Mouse (Mus musculus) thymus, postnatal 4 days (tissue): Measurements from ENCODE around the gene Mis12.

Experiments used
- DNase-seq: peaks from one replicate; pipeline ENCODE4 v3.0.0; 2021

The Mis12 gene

DNA sequence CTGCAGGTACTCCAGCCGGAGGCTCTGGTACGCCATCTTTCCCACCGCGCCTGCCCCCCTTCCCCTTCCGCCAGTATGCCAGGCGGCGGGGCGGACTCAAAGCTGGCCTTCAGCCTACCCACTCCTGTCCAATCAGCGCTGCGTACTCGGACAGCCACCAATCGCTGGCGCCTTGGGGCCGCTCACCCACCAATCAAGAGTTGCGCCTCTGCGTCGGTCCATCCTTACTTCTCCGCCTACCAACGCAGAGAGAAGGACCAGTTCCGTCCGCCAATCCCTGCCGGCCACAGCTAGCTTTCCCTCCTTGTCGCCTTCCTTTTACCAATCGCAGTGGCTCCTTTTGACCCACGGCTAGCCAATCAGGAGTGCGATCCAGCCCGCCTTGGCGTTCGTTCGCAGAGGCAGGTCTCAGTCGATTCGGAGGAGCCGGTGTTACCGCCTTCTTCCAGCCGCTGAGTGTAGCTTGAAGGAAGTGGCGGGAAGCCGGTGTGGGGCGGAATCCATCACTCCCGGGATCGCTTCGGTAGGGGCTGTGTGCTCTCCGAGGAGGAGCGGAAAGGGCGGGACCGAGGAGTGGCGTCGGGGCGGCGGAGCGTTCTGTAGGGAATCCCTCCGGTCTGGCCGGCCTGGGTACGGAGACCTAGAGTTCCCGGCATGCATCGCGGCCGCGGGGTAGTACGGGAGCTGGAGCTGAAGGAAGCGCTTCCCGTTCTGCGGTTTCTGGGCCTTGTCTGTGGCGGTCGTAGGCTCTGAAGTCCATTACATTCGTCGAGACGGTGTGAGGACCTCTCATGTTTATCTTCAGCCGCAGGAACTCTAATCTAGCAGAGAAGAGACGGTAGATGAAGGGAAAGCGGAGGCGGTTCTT is at the start of gene Mis12, which contains the start of gene Derl2:
Gene Mis12, plus strand, starts transcription at position 411 of the 868 bp plus-strand sequence.
Gene Derl2, minus strand, starts transcription at position 641 of the 868 bp plus-strand sequence.
- peak; percentile 95 for DNase-seq

DNA sequence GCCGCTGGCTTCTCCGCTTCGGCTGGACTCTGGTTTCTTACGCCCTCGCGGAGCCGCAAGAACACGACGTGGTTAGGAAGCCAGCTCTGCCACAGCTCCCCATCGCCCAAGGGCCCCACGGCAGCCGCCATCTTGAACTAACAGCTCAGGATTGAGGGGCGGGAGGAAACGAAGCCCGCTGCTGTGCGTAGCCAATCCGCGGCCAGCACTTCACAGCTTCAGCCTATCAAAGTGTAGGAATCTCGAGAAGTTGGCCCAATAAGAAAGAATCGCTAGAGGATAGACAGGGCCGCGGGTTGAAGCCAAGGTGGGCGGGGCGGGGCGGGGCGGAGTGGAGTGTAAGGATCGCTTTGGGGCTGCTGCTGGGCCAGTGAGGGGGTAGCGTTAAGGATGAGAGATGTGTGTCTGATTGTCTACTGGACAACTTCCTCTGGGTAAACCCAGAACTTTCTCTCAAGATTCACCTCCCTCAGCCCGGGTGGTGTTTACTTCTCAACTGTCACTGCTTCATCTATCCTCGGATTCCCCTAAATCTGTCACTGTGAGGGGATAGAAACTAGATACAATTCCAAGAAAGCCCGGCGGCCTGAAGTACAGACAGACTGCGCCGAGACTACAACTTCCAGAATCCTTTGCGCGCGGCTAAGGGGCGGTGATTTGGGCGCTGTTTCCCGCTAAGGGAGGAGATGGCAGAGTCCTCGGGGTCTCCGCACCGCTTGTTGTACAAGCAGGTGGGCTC is 49.4 kb upstream of the Mis12 start, which contains the start of the genes Nup88 and Rpain:
Gene Nup88, minus strand, starts transcription at position 153 of the 739 bp plus-strand sequence.
Gene Rpain, plus strand, starts transcription at position 393 of the 739 bp plus-strand sequence.
- peak; percentile 91 for DNase-seq

DNA sequence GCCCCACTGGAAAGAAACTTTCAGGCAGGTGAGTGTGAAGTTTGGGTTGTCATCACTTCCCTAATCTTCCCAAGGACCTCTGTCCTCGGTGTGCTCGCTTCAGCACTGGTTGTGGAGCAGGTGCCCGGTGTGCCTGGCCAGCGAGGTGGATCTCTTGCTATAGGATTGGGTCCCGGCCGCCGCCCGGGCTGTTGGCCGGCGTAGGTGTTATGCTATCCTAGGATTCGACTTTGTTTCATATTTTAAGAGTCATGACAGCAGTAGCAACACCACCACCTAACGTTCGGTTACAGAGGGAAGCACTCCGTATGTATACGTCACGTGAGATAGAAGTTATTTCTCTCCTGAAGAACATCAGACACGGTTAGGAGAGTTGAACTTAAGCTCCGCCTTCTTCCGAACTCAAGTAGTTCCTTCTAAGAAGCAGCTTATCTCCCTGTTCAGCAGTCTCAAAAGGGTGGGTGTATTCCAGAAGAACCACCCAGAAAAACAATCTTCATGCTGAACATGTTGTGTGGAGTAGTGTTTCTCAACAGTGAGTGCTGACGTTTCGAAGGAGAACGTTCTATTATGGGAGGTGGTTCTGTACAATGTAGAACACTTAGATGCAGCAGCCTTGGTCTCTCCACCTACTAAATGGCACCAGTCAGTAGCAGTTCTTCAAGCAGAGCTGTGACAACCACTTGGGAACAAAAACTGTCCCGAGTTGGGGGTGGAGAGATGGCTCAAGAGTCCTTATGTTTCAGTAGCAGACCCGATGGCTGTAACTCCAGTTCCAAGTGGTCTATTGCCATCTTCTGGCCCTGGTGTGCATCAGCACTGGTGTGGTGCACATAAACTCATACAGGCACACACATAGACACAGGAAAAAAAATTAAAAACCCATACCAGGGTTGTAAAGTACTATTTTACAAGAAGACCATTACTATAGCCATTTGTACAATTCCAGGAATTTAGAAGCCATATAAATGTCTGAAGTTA is 48.6 kb upstream of the Mis12 start:
- DNase-seq, result no peak

DNA sequence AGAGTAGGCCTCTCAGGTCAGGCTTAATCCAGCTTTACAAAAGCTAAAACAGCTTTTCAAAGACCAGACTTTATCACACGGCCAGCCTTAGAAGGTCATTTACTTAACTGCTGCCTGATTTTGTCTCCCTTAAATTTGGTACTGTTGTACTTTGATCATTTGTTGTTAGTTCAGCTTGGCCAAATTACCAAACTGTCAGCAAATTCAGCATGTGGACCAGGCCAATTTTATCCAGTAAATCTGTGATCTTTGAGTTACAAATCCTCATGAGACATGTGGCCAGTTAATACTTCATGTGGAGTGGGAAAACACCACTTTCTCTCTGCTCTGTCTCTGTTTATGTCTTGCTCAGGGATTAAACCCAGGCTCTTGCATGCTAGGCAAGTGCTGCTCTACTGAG is 46.8 kb upstream of the Mis12 start:
- no peak for DNase-seq

DNA sequence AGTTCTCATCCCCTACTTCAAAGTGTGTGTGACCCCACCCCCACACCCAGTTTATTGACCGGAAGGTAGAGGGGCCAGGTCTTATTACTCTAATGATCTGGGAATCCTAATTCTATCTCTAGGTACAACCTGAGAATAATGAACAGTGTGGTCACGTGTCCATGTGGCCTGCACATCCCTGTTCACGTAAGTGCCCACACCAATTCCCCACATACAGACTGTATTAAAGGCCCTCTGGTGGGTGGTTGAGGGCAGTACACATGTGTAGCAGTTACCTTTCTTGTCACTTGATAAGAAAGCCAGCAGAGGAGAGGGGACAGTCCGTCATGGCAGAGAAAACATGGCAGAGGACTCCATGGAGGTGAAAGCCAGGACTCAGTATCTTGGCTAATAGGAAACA is 45.5 kb upstream of the Mis12 start:
- DNase-seq, result peak; percentile 31

DNA sequence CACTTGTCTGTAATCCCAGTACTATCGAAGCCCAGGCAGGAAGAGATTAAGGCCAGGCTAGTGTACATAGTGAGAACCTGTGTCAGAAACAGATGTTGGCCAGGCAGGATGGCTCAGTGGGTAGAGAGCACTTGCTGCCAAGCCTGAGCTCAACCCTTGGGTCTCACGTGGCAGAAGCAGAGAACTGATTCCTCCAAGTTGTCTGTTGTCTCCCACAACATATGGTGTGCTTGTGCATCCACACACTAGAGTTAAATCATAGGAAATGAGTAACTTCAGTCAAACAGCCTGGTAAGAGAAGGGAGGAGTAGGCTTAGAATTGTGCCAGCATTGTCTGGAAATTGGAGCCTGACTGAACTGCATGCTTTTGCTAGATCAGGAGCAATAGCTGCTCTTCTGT is 44.2 kb upstream of the Mis12 start:
- DNase-seq, result no peak

DNA sequence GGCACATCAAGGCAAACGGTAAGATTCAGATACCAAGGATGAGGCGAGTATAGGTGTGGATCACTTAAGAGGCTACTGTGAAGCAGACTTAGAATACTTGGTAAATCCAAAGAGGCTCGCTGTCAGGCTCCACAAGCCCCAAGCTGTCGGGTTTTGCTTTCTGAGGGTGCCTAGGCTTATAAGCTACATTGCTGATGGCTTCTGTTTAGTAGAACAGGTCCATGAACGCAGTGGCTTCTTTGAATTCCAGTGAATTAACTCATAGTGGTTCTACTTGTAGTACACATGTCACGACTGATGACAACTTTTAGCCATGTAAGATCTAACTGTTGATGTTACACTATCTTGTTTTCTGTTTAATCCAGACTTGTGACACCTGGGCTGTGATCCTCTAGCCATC is 42.1 kb upstream of the Mis12 start:
- no peak for DNase-seq

DNA sequence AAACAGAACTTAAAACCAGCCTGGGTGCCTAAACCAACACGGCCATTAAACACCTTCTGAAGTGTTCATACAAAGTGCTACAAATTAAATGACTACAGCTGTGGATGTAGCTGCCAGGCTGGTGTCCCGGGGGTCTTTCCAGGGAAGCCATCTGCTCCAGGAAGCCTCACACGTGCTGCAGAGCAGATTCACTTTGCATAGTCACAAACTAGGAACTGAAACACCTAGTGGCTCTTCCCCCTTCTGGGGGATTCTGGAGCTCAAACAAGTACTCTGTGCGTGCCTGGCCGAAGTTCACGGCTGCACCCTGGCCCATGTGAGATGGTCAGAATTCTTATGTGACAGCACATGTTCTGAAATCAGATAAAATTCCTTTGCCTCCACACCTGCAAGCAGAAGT is 39.2 kb upstream of the Mis12 start:
- no peak for DNase-seq

DNA sequence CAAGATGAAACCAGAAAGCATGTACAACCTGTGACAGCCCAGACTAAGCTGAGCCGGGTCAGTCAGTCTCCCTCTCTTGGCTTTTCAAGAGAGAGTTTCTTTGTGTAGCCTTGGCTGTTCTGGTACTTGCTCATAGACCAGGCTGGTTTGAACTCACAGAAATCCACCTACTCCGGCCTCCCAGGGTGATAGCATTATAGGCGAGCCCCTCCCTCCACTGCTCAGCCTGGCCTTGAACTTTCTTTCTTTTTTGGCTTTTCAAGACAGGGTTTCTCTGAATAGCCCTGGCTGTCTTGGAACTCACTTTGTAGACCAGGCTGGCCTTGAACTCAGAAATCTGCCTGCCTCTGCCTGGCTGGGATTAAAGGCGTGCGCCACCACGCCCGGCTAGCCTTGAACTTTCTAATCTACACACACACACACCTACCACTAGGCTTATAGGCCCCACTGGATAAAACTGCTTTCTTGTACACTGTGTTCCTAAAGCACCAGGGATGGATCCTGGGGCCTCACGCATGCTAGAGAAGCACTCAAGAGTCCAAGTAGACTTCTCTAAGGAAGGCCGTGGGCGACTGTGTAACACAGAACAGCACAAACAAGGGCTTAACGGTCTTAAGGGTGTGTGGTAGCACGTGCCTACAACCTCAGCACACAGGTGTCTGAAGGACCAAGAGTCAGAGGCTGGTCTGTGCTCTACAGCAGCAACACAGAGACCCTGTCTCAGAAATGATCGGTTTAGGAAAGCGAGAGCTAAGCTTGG is 38.5 kb upstream of the Mis12 start:
- no peak for DNase-seq

DNA sequence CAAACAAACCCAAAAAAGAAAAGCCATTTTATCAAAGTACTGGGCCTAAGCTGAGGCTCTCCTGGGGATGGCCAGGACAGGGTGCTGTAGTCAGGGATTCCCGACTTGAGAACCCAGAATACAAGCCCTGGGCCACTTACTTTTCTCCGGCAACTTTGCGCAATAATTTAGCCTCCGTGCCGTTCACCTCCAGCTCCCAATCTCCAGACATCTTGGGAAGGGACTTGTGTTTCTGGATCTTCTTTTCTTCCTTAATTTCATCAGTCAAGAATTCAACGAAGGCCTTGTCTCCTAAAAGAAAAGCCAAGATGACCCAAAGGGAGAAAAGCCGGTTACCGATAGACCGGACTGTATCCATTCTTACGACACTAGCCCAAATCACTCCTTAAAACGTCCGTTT is 37.4 kb upstream of the Mis12 start:
- no peak for DNase-seq

DNA sequence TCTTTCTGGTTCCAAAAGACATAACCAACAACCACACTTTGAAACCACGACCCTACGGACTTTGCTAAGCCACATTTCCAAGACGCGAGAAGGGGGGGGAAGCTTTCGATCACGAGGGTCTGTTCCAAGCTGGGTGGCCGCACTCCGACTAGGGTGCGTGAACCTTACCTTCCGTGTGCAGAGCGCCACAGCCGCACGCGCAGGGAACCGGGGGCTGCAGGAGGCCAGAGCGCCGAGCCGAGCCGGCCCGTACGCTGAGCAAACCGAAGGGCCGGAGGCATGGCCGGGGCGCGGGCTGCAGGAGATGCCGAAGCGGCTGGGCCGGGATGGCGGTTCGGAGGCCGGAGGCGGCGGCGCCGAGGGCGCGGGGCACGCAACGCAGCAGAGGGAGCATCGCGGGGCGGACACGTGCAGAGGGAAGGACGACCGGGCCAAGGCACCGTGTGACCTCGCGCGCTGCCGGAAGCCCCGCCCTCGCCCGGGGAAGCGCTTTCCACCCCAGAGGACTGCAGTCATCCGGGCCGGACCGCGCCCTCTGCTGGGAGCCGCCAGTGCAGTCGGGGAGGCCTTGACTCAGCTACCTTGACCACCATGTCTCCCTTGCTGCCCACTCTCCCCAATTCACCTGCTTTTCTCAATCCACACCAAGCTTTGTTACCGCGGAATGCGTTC is 36.7 kb upstream of the Mis12 start, which contains the start of gene C1qbp:
Gene C1qbp, minus strand, starts transcription at position 470 of the 672 bp plus-strand sequence.
- DNase-seq, result peak; percentile 99

DNA sequence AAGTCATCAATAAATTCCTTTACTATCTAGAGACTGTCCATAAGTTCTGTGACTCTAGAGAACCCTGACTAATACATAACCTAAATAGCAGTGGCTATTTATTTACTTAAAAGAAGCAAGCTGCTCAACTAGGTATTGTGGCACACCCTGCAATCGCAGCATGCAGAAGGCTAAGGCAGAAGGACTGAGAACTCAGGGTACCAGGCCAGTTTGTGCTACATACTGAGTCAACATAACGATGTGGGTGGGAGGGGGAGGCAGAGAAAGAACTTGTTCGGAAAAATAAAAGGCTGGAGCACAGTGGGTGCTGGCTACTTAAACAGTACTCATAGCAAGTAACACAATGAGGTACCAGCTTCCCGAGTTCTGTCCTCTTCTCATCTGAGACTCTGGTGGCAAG is 18.2 kb upstream of the Mis12 start:
- DNase-seq, result no peak

DNA sequence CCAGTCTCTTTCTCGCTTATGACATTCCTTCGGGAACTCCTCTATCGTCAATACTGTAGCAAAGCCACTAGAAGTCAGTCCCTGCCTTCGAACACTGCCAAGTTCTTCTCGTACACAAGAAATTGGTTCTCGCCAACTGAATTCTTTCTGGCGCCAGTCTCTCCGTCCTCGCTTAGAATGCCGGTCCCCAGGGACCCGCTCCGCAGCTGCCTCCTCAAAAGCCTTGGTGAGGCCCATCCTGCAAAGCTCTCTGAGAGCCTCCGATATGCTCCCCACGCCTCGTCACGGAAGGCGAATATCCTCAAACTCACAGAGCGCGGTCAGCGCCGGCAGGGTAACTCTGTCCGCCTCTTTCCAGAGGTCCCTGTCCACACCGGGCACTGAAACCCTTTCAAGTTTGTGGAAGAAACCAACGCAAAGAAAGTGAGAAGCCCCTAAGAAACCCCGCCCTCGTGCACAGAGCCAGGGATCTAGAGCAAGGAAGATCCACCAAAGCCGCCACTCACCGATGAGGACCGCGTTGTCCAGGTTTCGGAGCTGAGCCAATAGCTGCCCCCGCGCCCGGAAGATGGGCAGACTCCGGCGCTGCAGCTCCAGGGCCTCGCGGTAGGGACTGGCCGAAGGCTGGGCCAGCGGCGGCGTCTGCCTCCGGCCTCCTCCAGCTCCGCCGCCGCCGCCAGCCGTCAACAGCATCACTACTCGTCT is 15.6 kb upstream of the Mis12 start:
- no peak for DNase-seq

DNA sequence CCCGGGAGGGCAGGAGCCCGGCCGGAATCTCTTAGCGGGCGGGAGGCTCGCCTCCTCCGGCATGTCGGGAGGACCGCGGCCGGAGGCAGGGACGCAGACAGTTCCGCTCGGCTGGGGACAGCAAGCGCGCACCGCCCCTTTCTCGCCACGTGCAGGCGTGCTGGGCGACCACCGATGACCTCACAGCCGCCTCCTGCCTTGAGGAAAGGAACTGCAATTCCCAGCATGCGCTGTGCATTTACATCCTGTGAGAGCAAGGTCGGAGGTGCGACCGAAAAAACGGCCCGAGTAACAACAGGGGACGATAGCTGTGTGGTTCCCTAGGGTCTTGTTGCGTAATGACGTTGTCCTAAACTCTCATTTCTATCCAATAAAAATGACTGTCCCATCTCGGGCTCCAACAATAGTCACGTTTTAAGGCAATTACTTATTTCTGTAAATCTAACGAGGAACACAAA is 15.1 kb upstream of the Mis12 start, which contains the start of gene Dhx33:
Gene Dhx33, minus strand, starts transcription at position 122 of the 458 bp plus-strand sequence.
- peak; percentile 92 for DNase-seq

DNA sequence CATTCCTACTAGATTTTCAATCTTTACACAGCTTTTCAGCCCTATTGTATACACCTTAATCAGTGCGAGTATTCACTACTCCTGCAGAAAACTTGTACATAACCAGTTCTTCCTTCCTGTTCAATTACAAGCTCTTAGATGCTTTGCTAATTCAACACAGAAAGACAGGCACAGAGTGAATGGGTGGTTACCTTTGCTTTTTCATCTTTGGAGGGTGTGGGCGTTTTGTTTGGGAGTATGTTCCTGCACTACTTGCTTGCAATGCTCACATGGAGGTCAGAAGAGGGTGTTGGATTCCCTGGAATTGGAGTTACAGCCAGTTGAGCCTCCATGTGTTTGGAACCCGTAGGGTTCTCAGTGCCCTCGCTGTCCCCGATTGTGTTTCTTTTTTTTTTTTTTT is 14.4 kb upstream of the Mis12 start:
- no peak for DNase-seq

DNA sequence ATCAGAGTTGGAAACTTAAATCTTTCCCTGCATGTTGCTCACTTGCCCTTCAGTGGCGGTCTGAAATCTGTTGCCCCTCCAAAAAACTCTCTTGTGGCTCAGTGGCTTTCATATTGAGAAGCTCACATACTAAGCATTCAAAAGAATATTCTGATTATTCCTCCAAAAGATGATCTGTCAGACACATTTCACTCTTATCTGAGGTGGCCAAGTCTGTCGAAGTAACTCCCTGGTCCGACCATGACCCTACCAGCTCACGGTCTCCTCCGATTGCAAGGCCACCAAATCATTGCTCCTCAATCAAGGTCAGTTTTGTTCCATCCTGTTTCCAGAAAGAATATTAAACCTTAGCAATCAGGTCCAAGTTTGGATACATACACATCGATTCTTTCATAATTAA is 12.4 kb upstream of the Mis12 start:
- DNase-seq, result no peak

DNA sequence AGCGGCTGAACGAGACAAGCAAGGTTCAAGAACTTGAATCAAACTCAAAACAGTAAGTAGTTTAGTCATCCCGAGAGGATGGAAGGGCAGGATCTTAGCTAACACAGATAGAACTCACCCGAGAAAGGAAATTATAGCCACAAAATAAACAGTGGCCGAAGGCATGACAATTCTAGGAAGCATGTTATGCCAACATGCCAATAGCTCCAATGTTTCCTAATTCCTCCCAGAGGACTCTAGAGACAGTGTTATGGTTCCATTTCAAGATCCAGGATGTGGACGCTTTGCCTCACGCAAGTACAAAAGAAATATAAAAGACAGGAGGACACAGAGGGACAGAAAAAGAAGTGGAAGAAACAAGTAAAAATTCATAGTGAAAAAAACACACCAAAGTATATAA is 11.6 kb upstream of the Mis12 start:
- no peak for DNase-seq

DNA sequence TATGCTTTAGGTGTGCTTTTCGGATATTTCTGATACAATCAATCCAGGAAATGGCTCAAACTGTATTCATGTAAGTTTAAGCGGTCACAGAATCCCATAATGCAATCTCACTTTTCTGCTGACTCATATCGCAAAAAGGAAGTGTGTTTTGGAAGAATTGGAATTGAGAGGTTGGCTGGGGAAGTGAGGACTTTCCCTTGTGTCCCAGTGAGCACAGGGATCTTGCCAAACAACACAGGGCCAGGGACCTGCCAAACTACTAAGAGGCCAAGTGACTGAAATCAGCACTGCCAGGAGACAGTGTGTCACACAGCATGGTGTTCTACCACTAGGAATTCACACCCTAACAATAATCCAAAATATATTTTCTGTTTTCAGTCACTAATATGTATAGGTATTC is 11.1 kb upstream of the Mis12 start:
- no peak for DNase-seq

DNA sequence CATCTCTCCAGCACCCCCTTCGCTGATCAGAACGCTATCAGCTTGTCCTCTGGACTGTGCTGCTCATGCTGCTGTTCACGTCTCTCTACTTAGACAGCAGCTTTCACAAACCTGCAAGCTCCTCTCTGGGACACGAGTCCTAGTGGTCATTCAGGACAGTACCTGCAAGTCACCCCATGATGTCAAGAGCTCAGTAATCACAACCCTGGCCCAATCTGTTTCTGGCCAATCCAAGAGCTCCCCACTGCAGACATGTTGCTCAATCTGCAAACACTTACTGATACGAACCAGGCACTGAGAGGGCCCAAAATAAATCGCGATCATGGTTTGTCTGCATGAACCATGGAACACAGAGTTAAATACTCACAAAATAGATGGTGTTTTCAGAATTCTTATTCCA is 6.7 kb upstream of the Mis12 start:
- DNase-seq, result no peak

DNA sequence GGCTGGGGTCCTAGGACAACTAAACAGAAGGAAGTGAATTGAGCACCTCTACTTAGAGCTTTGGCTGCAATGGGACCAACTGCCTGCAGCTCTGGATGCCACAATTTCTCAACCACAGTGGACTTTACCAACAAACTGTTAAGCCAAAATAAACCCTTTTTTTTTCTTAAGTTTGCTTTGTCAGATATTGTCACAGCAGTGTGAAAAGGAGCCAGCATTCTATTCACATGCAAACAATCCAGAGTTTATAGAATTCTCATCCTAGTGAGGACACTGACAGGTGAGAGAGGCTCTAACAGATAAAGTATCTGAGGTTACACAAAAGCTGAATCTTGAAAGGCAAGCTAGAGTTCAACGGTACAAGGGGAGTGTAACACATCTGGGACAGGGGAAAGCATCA is 2.4 kb upstream of the Mis12 start:
- DNase-seq, result no peak
